Mouse (Mus musculus) brain, embryonic 14.5 days (tissue): ENCODE results near the gene Kcnh3.

Experiments
- CTCF ChIP-seq: fragments of 200-500 bp; IDR thresholded peaks from 2 replicates; pipeline ENCODE4 v1.5.1; 2012; ENCODE audit warnings: inconsistent platforms, mild to moderate bottlenecking, moderate library complexity, borderline replicate concordance; ENCODE audit not compliant: insufficient read depth, insufficient read length; ENCODE audit errors: extremely low read depth
- POLR2A ChIP-seq: fragments of 200-500 bp; IDR thresholded peaks from 2 replicates; pipeline ENCODE4 v1.6.1; 2012; ENCODE audit warnings: mild to moderate bottlenecking, inconsistent platforms, borderline replicate concordance; ENCODE audit not compliant: poor library complexity, insufficient read depth, insufficient read length, severe bottlenecking; ENCODE audit errors: extremely low read depth

GRCm38 (mm10) chr15:99248972-99249371 is 24.3 kb downstream of the Kcnh3 start:
- TF ChIP-seq CTCF (no peak), POLR2A (no peak)
